Mouse (Mus musculus) heart, postnatal 0 days (tissue): Measurements from ENCODE around the gene Ccdc146. TPM values are rescaled to one million over a fixed set of nuclear protein-coding genes. Genes with fewer than 3 reads are reported as not detected.

Experiments
- ATAC-seq: fragments of 200-750 bp; cut with Nextera tagmentation; 2 replicates; pipeline ENCODE4 v1.8.0; 2017; ENCODE audit warnings: low read depth, moderate number of reproducible peaks, moderate library complexity; ENCODE audit not compliant: insufficient read depth
- DNase-seq: peaks from one replicate; pipeline ENCODE4 v3.0.0-alpha.2; 2016; ENCODE audit warnings: low spot score
- H3K27ac ChIP-seq: fragments of 300-500 bp; sonication (generic); 2 replicates; pipeline ENCODE4 v1.5.1; 2014; ENCODE audit warnings: low read depth, mild to moderate bottlenecking
- H3K27me3 ChIP-seq: fragments of 300-500 bp; sonication (generic); 2 replicates; pipeline ENCODE4 v1.6.1; 2014; ENCODE audit warnings: low read length, mixed read lengths; ENCODE audit not compliant: control insufficient read depth, insufficient read depth
- H3K36me3 ChIP-seq: fragments of 300-500 bp; sonication (generic); replicated peaks from 2 replicates; pipeline ENCODE4 v1.6.1; 2014; ENCODE audit warnings: low read length, mixed read lengths; ENCODE audit not compliant: control insufficient read depth, insufficient read depth
- H3K4me1 ChIP-seq: fragments of 300-500 bp; sonication (generic); 2 replicates; pipeline ENCODE4 v1.6.1; 2014; ENCODE audit warnings: antibody characterized with exemption; ENCODE audit not compliant: control insufficient read depth, insufficient read depth
- H3K4me2 ChIP-seq: fragments of 300-500 bp; sonication (generic); 2 replicates; pipeline ENCODE4 v1.6.1; 2014; ENCODE audit warnings: low read depth, mild to moderate bottlenecking, low read length, moderate library complexity
- H3K4me3 ChIP-seq: fragments of 300-500 bp; sonication (generic); 2 replicates; pipeline ENCODE4 v1.5.1; 2014; ENCODE audit warnings: low read depth, low read length
- H3K9ac ChIP-seq: fragments of 300-500 bp; sonication (generic); replicated peaks from 2 replicates; pipeline ENCODE4 v1.6.1; 2014; ENCODE audit warnings: low read depth, low read length, mixed read lengths
- H3K9me3 ChIP-seq: fragments of 300-500 bp; sonication (generic); replicated peaks from 2 replicates; pipeline ENCODE4 v1.6.1; 2016; ENCODE audit warnings: low read length; ENCODE audit not compliant: control insufficient read depth
- CTCF ChIP-seq: IDR thresholded peaks from 2 replicates; pipeline ENCODE4 v1.5.1; 2016; ENCODE audit warnings: antibody characterized with exemption, control low read depth, low read depth
- EP300 ChIP-seq: IDR thresholded peaks from 2 replicates; pipeline ENCODE4 v1.6.1; 2016; ENCODE audit warnings: antibody characterized with exemption, low read depth
- WGBS: fragments of 180-500 bp; shearing (Covaris S2); extraction: QIAGEN DNeasy Blood & Tissue Kit; methylation state at CpG from one replicate; pipeline ENCODE4 v1.1.7; 2014; 5-methylcytosine and 5-hydroxymethylcytosine counted together
- polyA plus RNA-seq: library from polyadenylated mRNA; unstranded; fragments of >200 nt; fragmentation: Nextera tagmentation; extraction: Ambion mirVana; gene quantifications from 2 replicates; pipeline ENCODE4 v1.2.1, GENCODE M21; 2015
- total RNA-seq: library from RNA; depleted of rRNA; stranded (reverse); fragments of >200 nt; gene quantifications from 2 replicates; pipeline ENCODE4 v1.2.3, GENCODE M21; 2014; ENCODE audit warnings: low replicate concordance

Ccdc146 gene
- total and polyA plus RNA-seq, 2 experiments from 2014 or later, result 0.08 to 4.1 TPM

- H3K9me3 ChIP-seq, result no peaks in the 10 kb centered on the region; the same call in 1 of the 2 replicates
- no peaks in the 10 kb centered on the region for H3K36me3 ChIP-seq
- no peak overlapping the region for H3K4me2 ChIP-seq
- no peak for TF ChIP-seq CTCF
- no peak for TF ChIP-seq EP300
- no peaks in the 10 kb centered on the region for H3K4me1 ChIP-seq
- no peak overlapping the region for H3K4me3 ChIP-seq
- WGBS, result 65% methylated on average over 4 of the region's 4 CpGs
- no peaks in the 10 kb centered on the region for H3K27me3 ChIP-seq
- no peak overlapping the region for H3K9ac ChIP-seq
- no peak for ATAC-seq
- H3K27ac ChIP-seq, result no peak overlapping the region
- no peak for DNase-seq
These were observed 5.9 kb downstream of the Ccdc146 start for GRCm38 (mm10) chr5:21418613-21419012.

GRCm38 (mm10) chr5:21414116-21414820 lies 10.2 kb downstream of the Ccdc146 start:
- ATAC-seq (no peak), DNase-seq (no peak)
- Histone ChIP-seq H3K27ac (no peak overlapping the region), H3K9me3 (no peaks in the 10 kb centered on the region), H3K4me3 (no peak overlapping the region), H3K4me2 (no peak overlapping the region), H3K36me3 (no peaks in the 10 kb centered on the region), H3K9ac (no peak overlapping the region), H3K27me3 (no peaks in the 10 kb centered on the region), H3K4me1 (no peaks in the 10 kb centered on the region)
- TF ChIP-seq EP300 (no peak), CTCF (no peak)
- WGBS, result 56% methylated on average over 1 of the region's 1 CpGs

GRCm38 (mm10) chr5:21413322-21413721 lies 11.2 kb downstream of the Ccdc146 start:
- DNase-seq (no peak), ATAC-seq (no peak)
- H3K36me3 ChIP-seq, result no peaks in the 10 kb centered on the region
- H3K4me1 ChIP-seq, result no peaks in the 10 kb centered on the region
- no peak overlapping the region for H3K9ac ChIP-seq
- H3K9me3 ChIP-seq, result no peaks in the 10 kb centered on the region
- WGBS, result 90% methylated on average over 3 of the region's 3 CpGs
- no peaks in the 10 kb centered on the region for H3K27me3 ChIP-seq
- no peak overlapping the region for H3K27ac ChIP-seq
- TF ChIP-seq EP300 (no peak), CTCF (no peak)
- H3K4me2 ChIP-seq, result no peak overlapping the region
- H3K4me3 ChIP-seq, result no peak overlapping the region

GRCm38 (mm10) chr5:21412056-21412455 lies 12.4 kb downstream of the Ccdc146 start:
- Histone ChIP-seq H3K4me2 (no peak overlapping the region), H3K9me3 (no peaks in the 10 kb centered on the region), H3K4me1 (no peaks in the 10 kb centered on the region), H3K4me3 (no peak overlapping the region), H3K36me3 (no peaks in the 10 kb centered on the region), H3K9ac (no peak overlapping the region), H3K27ac (no peak overlapping the region), H3K27me3 (no peaks in the 10 kb centered on the region)
- TF ChIP-seq CTCF (no peak), EP300 (no peak)
- 72% methylated on average over 5 of the region's 5 CpGs for WGBS
- no peak for DNase-seq
- no peak for ATAC-seq

DNA sequence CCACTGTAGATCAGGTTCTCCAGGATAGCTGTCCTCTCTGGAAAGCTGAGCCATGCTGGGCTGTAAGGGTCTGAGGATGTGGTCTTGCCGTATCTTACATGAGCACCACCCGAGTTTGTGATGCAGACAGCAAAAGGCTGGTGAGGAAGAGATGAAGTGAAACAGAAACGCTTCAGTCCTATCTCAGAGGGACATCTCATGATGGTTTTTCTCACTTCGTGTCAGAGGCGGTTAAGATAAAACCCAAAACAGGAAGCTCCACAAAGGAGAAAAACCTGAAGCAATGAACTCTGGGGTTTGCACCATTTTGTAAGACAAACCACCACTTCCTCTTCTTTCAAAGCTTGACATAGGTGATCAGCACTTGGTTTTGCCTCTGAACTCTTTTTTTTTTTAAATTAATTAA lies 13.2 kb downstream of the Ccdc146 start:
- Histone ChIP-seq H3K4me1 (no peaks in the 10 kb centered on the region), H3K4me3 (no peak overlapping the region), H3K36me3 (no peaks in the 10 kb centered on the region), H3K4me2 (no peak overlapping the region), H3K9ac (no peak overlapping the region), H3K9me3 (no peaks in the 10 kb centered on the region), H3K27ac (peak overlapping the region; percentile 30; the same call in 1 of the 2 replicates), H3K27me3 (no peaks in the 10 kb centered on the region)
- WGBS, result 53% methylated on average over 5 of the region's 5 CpGs
- TF ChIP-seq CTCF, result no peak
- TF ChIP-seq EP300, result no peak
- ATAC-seq, result no peak
- no peak for DNase-seq
